Mouse (Mus musculus): ENCODE results near the gene Inpp1.

DNA sequence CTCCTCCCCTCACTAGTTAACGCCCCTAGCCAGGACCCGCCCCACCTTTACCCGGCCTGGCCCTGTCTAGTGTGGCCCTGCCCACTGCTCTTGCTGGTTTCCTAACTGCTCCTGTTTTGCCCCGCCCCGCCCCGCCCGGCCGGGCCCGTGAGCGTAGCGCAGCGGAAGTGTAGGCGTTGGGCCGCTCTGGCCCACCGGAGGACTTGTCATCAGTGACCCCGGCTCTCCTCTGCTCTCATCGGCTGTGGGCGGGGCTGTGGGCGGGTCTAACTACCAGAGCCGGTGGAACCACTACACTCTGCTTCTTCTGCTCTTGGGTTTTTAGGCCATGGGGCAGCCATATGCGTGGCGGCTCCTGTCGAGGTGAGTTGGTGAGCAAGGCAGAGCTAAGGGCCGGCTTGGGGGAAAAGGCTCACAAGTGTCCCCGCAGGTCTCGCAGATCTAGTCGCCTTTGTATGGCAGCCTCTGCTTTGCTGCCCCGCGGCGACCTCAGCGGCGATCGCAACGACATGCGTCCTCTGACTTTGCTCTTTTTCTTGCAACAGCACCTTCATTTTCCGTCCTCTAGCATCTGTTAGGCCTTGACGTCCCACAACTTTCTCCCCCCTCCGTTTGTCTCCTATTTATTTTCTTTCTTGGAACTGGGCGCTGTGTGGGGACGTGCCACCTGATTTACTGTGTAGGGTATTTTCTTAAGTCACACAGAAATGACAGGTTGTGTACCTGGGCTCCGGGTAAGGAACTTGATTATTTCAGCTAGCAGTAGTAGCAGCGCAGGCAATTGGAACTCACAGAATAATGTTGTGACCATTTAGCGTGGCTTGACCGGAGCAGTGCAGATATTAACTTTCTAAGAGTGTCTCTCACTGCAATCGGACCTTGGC lies 27.5 kb upstream of the Inpp1 start, which contains the start of gene Hibch:
- TF ChIP-seq POLR2A (IDR thresholded peaks at IDR 0.05; ENCODE audit: insufficient read length, low read depth): peak; percentile 70
- TF ChIP-seq MYOG (IDR thresholded peaks at IDR 0.05; ENCODE audit: control insufficient read depth in 1 of 3, insufficient read depth in 1 of 3, insufficient read length in 2 of 3, low read depth in 2 of 3): peak in 1 of 3 experiments; percentile 5
- no peak for TF ChIP-seq USF1 (IDR thresholded peaks at IDR 0.05; ENCODE audit: low read depth)
